Mouse (Mus musculus) liver, embryonic 15.5 days (tissue): ENCODE data around the gene Ndufaf2. TPM values are rescaled to one million over a fixed set of nuclear protein-coding genes. Genes with fewer than 3 reads are reported as not detected.

Experiments used
- ATAC-seq: fragments of 200-750 bp; cut with Nextera tagmentation; 2 replicates; pipeline ENCODE4 v1.8.0; 2017; ENCODE audit warnings: moderate number of reproducible peaks, mild to moderate bottlenecking, moderate library complexity; ENCODE audit not compliant: insufficient read depth
- H3K27ac ChIP-seq: fragments of 300-500 bp; sonication (generic); replicated peaks from 2 replicates; pipeline ENCODE4 v1.5.1; 2015; ENCODE audit warnings: mild to moderate bottlenecking, inconsistent platforms
- H3K27me3 ChIP-seq: fragments of 300-500 bp; sonication (generic); 2 replicates; pipeline ENCODE4 v1.6.1; 2015; ENCODE audit warnings: mild to moderate bottlenecking, inconsistent platforms
- H3K36me3 ChIP-seq: fragments of 300-500 bp; sonication (generic); replicated peaks from 2 replicates; pipeline ENCODE4 v1.6.1; 2015; ENCODE audit warnings: moderate library complexity, mild to moderate bottlenecking, inconsistent platforms
- H3K4me1 ChIP-seq: fragments of 300-500 bp; sonication (generic); replicated peaks from 2 replicates; pipeline ENCODE4 v1.6.1; 2015; ENCODE audit warnings: inconsistent platforms
- H3K4me2 ChIP-seq: fragments of 300-500 bp; sonication (generic); 2 replicates; pipeline ENCODE4 v1.6.1; 2015; ENCODE audit warnings: moderate library complexity, mild to moderate bottlenecking, inconsistent platforms
- H3K4me3 ChIP-seq: fragments of 300-500 bp; sonication (generic); replicated peaks from 2 replicates; pipeline ENCODE4 v1.5.1; 2015; ENCODE audit warnings: mild to moderate bottlenecking, inconsistent platforms
- H3K9ac ChIP-seq: fragments of 300-500 bp; sonication (generic); 2 replicates; pipeline ENCODE4 v1.6.1; 2015; ENCODE audit warnings: moderate library complexity, mild to moderate bottlenecking, inconsistent platforms
- H3K9me3 ChIP-seq: fragments of 300-500 bp; sonication (generic); replicated peaks from 2 replicates; pipeline ENCODE4 v1.6.1; 2016; ENCODE audit warnings: inconsistent platforms
- WGBS: fragments of 180-500 bp; shearing (Covaris S2); methylation state at CpG from one replicate; pipeline ENCODE4 v1.1.7; 2015; ENCODE audit warnings: mixed read lengths; ENCODE audit not compliant: insufficient replicate concordance; 5-methylcytosine and 5-hydroxymethylcytosine counted together
- polyA plus RNA-seq: library from polyadenylated mRNA; unstranded; fragments of >200 nt; fragmentation: Nextera tagmentation; extraction: Ambion mirVana; gene quantifications from 2 replicates; pipeline ENCODE4 v1.2.1, GENCODE M21; 2015

Gene Ndufaf2
- polyA plus RNA-seq, 1 experiment from 2014 or later, result 23.8 TPM

DNA sequence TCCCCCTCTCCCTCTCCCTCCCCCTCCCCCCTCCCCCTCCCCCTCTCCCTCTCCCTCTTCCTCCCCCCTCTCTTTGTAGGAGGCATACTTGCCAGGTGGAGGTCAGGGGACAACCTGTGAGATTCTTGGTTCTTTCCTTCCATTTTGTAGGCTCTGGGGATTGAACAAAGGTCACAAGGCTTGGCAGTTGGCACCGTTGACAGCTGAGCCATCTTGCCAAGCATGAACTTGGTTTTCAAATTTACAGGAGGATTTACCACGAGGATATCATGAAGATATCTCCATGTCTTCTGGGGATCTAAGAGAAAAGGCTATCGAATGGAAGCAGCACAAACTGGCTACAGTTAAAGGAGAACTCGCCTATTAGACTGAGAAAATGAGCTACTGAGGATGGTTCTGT lies 196.9 kb downstream of the Ndufaf2 start:
- no peak for ATAC-seq
- Histone ChIP-seq H3K4me2 (no peak overlapping the region), H3K4me1 (peaks cover 4% of the 10 kb centered on the region), H3K36me3 (no peaks in the 10 kb centered on the region), H3K27me3 (no peaks in the 10 kb centered on the region), H3K9me3 (no peaks in the 10 kb centered on the region), H3K4me3 (no peak overlapping the region), H3K9ac (no peak overlapping the region), H3K27ac (no peak overlapping the region)
- WGBS, result 59% methylated on average over 4 of the region's 4 CpGs

DNA sequence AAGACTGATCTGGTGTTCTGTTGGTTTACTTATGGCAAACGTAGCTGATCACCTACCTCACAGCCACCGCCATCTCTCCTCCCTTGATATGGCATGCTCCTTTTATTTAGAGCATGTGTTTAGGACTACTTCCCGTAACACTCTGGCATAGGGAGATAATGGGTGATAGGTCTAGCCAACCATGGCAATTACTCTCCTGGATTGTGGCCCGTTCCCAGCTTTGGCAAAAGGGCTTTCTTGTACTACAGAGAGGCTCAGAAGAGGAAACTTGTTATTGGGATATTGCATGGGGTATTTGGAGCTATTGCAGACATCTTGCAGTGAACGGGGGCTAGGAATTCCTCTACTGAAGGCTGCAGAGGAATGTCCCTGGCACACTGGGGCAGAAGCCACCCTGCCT lies 197.9 kb downstream of the Ndufaf2 start:
- Histone ChIP-seq H3K9me3 (no peaks in the 10 kb centered on the region), H3K9ac (no peak overlapping the region), H3K4me2 (no peak overlapping the region), H3K4me3 (no peak overlapping the region), H3K4me1 (peaks cover 7% of the 10 kb centered on the region), H3K27ac (no peak overlapping the region), H3K36me3 (no peaks in the 10 kb centered on the region), H3K27me3 (no peaks in the 10 kb centered on the region)
- no peak for ATAC-seq
- WGBS, result 68% methylated on average over 5 of the region's 5 CpGs

DNA sequence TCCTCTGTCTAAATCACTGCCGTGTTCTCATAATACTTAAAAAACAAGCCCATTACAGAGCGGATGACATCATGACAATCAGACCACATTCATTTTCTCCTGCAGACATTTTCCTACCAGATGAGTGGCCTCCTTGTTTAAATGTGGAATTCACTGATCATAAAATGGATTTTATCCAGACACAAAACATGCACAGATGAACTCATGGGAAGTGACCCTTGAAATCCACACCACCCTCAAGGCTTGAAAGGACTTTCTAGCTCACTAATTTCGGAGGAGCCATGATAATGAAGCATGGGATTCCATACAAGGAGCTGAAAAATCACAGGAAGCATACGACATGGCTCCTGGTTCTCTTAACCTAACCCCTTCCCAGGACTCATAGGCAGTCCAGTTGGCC lies 198.5 kb downstream of the Ndufaf2 start:
- H3K9me3 ChIP-seq, result no peaks in the 10 kb centered on the region
- no peak overlapping the region for H3K27ac ChIP-seq
- no peak overlapping the region for H3K9ac ChIP-seq
- WGBS, result 57% methylated on average over 4 of the region's 4 CpGs
- no peak for ATAC-seq
- H3K27me3 ChIP-seq, result no peaks in the 10 kb centered on the region
- H3K4me2 ChIP-seq, result no peak overlapping the region
- H3K36me3 ChIP-seq, result no peaks in the 10 kb centered on the region
- peaks cover 11% of the 10 kb centered on the region for H3K4me1 ChIP-seq
- H3K4me3 ChIP-seq, result no peak overlapping the region

DNA sequence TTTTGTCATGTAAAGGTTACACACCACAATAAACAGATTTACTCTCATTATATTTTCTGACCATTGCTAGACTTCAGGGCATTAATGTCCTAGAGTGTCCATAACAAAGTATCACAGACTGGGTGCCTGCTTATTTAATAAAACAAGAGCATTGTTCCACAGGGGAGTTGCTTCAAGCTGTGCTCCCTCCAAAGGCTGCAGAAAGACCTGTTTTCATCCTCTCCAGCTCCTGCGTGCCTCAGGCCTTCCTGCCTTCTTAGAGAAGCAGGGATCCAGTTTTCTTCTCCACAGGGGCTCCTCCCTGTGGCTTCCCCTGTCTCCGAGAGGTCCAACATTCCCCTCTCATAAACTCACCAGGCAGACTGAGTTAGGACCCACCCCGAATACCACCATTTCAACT lies 202.2 kb downstream of the Ndufaf2 start:
- H3K36me3 ChIP-seq, result no peaks in the 10 kb centered on the region
- no peak overlapping the region for H3K4me2 ChIP-seq
- 45% methylated on average over 3 of the region's 3 CpGs for WGBS

DNA sequence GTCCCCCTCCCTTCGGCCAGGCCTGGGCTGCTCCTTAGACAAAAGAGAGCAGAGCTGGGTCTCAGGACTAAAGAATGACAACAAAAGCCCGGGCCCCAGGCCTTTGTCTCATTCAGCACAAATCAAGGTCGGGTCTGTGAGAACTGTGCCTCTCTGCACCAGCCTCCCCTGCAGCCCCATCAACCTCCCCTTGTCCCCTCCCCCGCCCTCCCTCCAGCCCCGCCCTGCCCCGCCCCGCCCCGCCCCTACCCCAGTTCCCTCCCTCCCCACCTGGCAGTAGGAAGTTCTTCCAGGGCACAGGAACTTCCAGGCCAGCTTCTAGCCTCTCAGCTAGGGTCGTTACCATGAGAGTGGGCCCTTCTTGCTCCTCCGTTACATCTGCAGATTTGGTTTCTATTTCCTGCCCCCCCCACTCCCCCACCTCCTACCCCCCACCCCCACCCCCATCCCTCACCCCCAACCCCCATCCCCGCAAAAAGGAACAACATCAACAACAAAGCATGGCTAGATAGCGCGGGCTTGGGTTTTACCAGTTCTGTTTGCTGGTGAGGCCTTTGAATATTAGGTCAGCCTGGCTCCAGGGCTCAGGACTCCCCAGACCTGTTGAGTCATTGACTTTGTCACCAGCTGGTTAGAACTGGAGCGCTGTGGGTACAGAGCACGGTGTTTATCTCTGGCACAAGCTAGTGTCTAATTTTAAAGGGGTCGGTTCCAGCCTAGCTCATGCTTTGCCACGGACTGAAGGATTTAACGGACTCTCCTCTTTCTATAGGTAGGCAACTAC lies 202.9 kb downstream of the Ndufaf2 start:
- peak; percentile 47; the same call in 1 of the 2 replicates for ATAC-seq
- no peaks in the 10 kb centered on the region for H3K9me3 ChIP-seq
- peaks cover 18% of the 10 kb centered on the region; the same call in 1 of the 2 replicates for H3K4me1 ChIP-seq
- no peaks in the 10 kb centered on the region for H3K36me3 ChIP-seq
- H3K27ac ChIP-seq, result no peak overlapping the region
- WGBS, result 11% methylated on average over 18 of the region's 18 CpGs
- no peak overlapping the region for H3K4me3 ChIP-seq
- H3K27me3 ChIP-seq, result no peaks in the 10 kb centered on the region
- peak overlapping the region; percentile 41 for H3K4me2 ChIP-seq
- H3K9ac ChIP-seq, result no peak overlapping the region

More for the DNA sequence above, 202.2 kb downstream of the Ndufaf2 start:
- no peak overlapping the region for H3K4me3 ChIP-seq
- H3K9ac ChIP-seq, result no peak overlapping the region
- H3K9me3 ChIP-seq, result no peaks in the 10 kb centered on the region
- H3K27me3 ChIP-seq, result no peaks in the 10 kb centered on the region
- no peak for ATAC-seq
- H3K4me1 ChIP-seq, result peaks cover 18% of the 10 kb centered on the region; the same call in 1 of the 2 replicates
- no peak overlapping the region for H3K27ac ChIP-seq

GRCm38 (mm10) chr13:107954445-107955261 lies 203.8 kb downstream of the Ndufaf2 start:
- ATAC-seq, result peak; percentile 56
- Histone ChIP-seq H3K4me3 (no peak overlapping the region), H3K9me3 (no peaks in the 10 kb centered on the region), H3K4me1 (peaks cover 18% of the 10 kb centered on the region; the same call in 1 of the 2 replicates), H3K27me3 (no peaks in the 10 kb centered on the region), H3K36me3 (no peaks in the 10 kb centered on the region), H3K27ac (no peak overlapping the region), H3K9ac (no peak overlapping the region), H3K4me2 (peak overlapping the region; percentile 41)
- WGBS, result 41% methylated on average over 16 of the region's 16 CpGs

GRCm38 (mm10) chr13:107954100-107954444 lies 204.4 kb downstream of the Ndufaf2 start:
- no peak overlapping the region for H3K27ac ChIP-seq
- no peaks in the 10 kb centered on the region for H3K9me3 ChIP-seq
- H3K4me3 ChIP-seq, result no peak overlapping the region
- 19% methylated on average over 9 of the region's 9 CpGs for WGBS
- H3K4me1 ChIP-seq, result peaks cover 18% of the 10 kb centered on the region; the same call in 1 of the 2 replicates
- H3K36me3 ChIP-seq, result no peaks in the 10 kb centered on the region
- H3K9ac ChIP-seq, result no peak overlapping the region
- no peak overlapping the region for H3K4me2 ChIP-seq
- ATAC-seq, result 0 out of 2 replicates have a peak, but pooled peaks have one; percentile 8
- H3K27me3 ChIP-seq, result no peaks in the 10 kb centered on the region

Other genes starting within 250 kb of the Ndufaf2 start
- gene Smim15, start 114.2 kb downstream of the Ndufaf2 start, polyA plus RNA-seq, result 21.7 and 22.9 TPM in 2 replicates
- gene Ercc8, start 108 bp upstream of the Ndufaf2 start, polyA plus RNA-seq, result 6.2 and 7.4 TPM in 2 replicates
- gene Elovl7, start 55.8 kb upstream of the Ndufaf2 start, polyA plus RNA-seq, result 2.0 and 2.1 TPM in 2 replicates
- gene Depdc1b, start 157.7 kb upstream of the Ndufaf2 start, polyA plus RNA-seq, result 13.3 and 13.7 TPM in 2 replicates